Mouse (Mus musculus) bone marrow macrophage, adult 2 months (primary cell): ENCODE measurements around the gene 1700025G04Rik.

Experiments
- CTCF ChIP-seq: IDR thresholded peaks from 2 replicates; pipeline ENCODE4 v1.5.1; 2012; ENCODE audit warnings: low read depth, mild to moderate bottlenecking, low read length, moderate library complexity
- POLR2A ChIP-seq: IDR thresholded peaks from 2 replicates; pipeline ENCODE4 v1.6.1; 2012; ENCODE audit warnings: mild to moderate bottlenecking, low read depth, low read length, borderline replicate concordance

- TF ChIP-seq CTCF (no peak), POLR2A (no peak)
Observed at GRCm38 (mm10) chr1:151886171-151886570, 203.8 kb downstream of the 1700025G04Rik start.
